Mouse (Mus musculus) embryo, embryonic 11.5 days (tissue): ENCODE measurements around the gene Gm3417.
"Not testable (repeated sequence)": the region's sequence is repeated elsewhere in the genome, so short reads cannot be mapped to it uniquely, and the experiment has no call there.

Experiments
- DNase-seq: peaks from one replicate; pipeline ENCODE4 v3.0.0-alpha.2; 2012; ENCODE audit warnings: low read depth, low spot score

Gm3417 gene

DNA sequence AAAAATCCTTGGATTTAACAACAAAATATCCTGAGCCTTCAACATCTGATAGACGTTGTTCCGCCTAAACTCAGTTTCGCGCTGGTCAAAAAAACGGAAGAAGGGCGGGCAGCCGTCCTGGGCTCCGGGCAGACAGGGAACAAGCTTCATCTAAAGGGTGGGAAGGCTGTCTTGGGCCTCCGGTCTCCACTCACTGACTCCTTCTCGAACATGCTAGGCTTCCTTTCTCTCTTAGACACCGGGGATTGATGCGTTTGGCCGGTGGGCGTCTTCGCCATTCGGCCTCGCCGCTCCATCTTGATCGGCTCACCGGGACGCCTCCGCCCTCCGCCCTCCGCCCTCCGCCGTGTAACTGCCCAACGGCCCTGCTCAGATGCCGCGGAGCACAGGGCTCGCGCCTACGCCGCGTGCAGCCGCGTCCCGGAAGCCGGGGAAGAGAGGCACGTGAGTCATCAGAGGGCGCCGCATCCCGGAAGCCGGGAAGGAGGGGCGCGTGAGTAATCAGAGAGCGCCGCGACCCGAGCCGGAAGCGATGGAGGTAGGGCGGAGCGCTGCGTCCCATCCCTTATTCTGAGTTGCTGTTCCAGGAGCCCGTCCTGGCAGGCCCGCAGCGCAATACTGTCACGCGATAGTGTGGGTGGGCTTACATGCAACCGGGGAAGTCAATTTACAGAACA lies at the start of gene Gm3417, which contains the start of gene 9030025P20Rik:
Gene Gm3417, minus strand, starts transcription at position 429 of the 677 bp plus-strand sequence.
Gene 9030025P20Rik, plus strand, starts transcription at position 107 of the 677 bp plus-strand sequence.
- DNase-seq: not testable (repeated sequence)

DNA sequence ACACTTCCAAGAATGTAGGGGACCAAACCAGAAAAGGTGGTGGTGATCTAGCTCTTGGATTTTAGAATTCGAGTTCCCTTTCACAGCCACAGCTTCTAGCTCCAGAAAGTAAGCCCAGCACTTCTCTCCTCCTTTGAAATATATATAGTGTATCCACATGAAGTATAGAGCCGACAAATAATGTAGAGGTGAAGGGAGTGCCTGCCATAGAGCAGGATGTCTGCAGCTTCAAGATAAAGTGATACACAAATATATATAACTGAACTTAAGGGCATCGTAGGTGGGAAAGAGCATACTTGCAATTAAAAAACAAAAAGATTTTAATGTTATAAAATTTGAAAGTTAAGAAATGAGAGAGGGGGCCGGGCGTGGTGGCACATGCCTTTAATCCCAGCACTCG lies 46.9 kb upstream of the Gm3417 start:
- not testable (repeated sequence) for DNase-seq

DNA sequence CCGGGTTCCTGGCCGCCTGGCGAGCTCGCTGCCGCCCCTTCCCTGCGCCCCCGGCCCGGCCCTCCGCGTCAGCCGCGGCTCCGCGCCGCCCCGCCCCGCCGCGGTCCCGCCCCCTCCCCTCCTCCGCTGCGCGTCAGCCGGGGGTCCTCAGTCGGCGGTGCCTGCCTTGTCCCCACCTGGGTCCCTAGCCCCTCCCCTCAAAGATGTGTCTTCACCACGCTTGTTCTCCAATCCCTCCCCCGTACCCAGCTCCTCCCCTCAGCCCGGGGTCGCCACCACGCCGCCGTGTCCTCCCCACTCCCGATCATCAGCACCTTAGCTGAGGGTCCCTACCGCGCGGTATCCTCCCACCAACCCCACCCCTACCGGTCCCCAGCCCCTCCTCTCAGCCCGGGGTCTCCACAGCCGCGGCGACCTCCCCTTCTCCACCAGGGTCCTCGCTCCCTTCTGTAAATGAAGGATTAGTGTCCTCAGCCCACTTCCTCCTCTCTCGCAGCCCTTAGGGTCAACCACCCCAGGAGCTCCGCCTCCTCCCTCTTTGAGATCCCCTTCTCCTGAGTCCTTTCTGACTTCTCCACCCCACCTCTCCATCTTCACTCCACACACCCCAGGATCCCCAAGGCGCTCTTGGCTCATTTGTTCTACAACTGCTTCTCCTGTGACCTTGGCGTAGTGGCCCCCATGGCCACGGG lies 46.1 kb upstream of the Gm3417 start:
- not testable (repeated sequence) for DNase-seq

DNA sequence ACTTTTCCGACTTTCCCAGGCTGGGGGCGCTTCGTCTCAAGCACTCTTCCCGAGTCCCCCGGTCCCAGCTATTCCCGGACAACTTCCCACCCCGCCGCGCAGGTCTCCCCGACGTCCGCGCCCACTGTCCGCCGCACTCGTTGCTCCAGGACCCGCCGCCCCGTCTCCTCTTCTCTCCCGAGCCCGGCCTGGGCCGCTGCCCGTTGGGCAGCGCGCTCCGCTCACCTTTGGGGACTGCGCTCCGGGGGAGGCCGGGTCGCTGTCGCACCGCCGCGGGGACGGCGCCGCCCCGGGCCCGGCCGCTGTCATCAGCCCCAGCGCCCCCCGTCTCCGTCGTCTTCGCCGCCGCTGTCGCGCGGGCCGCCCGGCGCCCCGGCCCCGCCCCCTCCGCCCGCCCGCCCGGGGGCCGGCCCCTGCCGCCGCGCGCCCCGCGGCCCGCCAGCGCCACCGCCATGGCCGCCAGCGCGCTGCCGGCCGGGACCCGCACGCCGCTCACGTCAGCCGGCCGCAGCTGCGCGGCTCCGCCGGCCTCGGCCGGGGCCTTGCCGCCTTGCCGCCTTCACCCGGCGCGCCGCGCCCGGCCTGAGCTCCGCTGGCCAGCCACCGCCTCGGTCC lies 45.4 kb upstream of the Gm3417 start:
- not testable (repeated sequence) for DNase-seq

DNA sequence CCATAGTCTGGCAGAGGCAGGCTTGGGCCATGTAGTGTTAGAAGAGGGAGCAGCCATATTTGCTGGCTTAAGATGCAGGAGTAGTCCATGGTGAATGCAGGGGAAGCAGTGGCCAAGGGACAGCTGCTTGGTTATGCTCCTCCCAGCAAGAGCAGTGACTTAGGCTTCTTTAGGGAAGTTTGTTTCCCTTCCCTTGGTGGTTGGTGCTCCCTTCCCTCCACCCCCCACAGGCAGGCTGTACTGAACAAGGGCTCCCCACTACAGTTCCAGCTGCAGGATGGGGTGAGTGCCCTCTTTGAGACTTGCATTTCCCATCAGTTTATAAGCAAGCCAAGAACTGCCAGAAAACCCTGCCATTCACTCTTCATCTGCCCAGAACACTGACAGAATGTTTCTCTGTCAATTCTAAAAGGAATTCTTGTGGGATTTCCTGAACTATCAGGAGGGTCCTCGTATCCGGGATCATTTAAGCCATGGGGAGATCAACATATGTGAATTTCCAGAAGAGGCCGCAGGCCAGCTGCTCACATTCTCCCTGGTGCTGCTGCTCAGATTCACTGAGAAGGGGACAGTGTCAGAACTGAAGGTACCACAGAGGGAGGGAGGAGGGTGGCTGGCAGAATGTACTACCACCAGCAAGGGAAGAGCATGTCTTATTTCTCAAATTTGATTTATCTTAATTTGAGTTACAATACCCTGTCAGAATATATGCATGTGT lies 43.1 kb upstream of the Gm3417 start:
- not testable (repeated sequence) for DNase-seq

DNA sequence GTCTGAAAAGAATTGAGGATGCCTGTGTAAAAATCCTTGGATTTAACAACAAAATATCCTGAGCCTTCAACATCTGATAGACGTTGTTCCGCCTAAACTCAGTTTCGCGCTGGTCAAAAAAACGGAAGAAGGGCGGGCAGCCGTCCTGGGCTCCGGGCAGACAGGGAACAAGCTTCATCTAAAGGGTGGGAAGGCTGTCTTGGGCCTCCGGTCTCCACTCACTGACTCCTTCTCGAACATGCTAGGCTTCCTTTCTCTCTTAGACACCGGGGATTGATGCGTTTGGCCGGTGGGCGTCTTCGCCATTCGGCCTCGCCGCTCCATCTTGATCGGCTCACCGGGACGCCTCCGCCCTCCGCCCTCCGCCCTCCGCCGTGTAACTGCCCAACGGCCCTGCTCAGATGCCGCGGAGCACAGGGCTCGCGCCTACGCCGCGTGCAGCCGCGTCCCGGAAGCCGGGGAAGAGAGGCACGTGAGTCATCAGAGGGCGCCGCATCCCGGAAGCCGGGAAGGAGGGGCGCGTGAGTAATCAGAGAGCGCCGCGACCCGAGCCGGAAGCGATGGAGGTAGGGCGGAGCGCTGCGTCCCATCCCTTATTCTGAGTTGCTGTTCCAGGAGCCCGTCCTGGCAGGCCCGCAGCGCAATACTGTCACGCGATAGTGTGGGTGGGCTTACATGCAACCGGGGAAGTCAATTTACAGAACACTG lies 31.3 kb upstream of the Gm3417 start, which contains the start of gene Gm3435:
Gene Gm3435, plus strand, starts transcription at position 471 of the 708 bp plus-strand sequence.
- DNase-seq: not testable (repeated sequence)

DNA sequence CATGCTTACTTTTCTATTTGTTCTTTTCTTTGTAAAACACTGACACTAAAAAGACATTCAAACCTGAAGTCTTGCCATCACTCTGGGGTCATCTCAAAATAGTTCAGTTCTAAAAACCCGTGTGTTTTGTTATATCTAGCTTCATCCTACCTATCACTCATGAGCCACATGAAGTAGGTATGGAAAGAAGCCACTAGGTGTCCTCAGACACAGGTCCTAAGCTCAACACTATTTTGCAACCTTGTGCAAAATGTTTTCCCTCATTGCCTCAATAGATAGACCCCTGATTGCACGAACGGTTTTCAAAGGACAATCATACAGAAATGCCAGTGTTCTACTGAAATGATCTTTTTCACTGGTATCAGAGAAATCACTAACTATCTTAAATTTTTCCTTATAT lies 30.5 kb upstream of the Gm3417 start:
- DNase-seq: not testable (repeated sequence)

DNA sequence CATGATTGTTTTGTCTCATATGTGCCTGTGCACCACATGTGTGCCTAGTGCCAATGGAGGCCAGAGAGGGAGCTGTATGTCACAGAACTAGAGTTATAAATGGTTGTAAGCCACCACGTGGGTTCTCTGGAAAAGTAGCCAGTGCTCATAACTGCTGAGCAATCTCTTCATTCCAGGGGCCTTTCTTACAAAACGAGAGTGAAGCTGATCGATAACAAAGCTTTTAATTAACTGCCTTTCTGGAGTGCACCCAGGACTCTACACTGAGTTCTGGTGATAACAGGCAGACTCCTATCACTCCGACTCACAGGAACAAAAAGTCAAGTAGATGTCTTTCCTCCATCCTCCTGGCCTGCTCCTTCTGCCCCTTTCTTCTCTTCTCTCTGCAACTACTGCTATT lies 21.5 kb upstream of the Gm3417 start:
- DNase-seq: not testable (repeated sequence)

DNA sequence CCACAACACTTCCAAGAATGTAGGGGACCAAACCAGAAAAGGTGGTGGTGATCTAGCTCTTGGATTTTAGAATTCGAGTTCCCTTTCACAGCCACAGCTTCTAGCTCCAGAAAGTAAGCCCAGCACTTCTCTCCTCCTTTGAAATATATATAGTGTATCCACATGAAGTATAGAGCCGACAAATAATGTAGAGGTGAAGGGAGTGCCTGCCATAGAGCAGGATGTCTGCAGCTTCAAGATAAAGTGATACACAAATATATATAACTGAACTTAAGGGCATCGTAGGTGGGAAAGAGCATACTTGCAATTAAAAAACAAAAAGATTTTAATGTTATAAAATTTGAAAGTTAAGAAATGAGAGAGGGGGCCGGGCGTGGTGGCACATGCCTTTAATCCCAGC lies 15.6 kb upstream of the Gm3417 start:
- DNase-seq: not testable (repeated sequence)

DNA sequence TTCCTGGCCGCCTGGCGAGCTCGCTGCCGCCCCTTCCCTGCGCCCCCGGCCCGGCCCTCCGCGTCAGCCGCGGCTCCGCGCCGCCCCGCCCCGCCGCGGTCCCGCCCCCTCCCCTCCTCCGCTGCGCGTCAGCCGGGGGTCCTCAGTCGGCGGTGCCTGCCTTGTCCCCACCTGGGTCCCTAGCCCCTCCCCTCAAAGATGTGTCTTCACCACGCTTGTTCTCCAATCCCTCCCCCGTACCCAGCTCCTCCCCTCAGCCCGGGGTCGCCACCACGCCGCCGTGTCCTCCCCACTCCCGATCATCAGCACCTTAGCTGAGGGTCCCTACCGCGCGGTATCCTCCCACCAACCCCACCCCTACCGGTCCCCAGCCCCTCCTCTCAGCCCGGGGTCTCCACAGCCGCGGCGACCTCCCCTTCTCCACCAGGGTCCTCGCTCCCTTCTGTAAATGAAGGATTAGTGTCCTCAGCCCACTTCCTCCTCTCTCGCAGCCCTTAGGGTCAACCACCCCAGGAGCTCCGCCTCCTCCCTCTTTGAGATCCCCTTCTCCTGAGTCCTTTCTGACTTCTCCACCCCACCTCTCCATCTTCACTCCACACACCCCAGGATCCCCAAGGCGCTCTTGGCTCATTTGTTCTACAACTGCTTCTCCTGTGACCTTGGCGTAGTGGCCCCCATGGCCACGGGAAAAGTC lies 14.7 kb upstream of the Gm3417 start:
- not testable (repeated sequence) for DNase-seq

DNA sequence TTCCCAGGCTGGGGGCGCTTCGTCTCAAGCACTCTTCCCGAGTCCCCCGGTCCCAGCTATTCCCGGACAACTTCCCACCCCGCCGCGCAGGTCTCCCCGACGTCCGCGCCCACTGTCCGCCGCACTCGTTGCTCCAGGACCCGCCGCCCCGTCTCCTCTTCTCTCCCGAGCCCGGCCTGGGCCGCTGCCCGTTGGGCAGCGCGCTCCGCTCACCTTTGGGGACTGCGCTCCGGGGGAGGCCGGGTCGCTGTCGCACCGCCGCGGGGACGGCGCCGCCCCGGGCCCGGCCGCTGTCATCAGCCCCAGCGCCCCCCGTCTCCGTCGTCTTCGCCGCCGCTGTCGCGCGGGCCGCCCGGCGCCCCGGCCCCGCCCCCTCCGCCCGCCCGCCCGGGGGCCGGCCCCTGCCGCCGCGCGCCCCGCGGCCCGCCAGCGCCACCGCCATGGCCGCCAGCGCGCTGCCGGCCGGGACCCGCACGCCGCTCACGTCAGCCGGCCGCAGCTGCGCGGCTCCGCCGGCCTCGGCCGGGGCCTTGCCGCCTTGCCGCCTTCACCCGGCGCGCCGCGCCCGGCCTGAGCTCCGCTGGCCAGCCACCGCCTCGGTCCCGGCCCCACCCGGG lies 14.0 kb upstream of the Gm3417 start:
- not testable (repeated sequence) for DNase-seq

DNA sequence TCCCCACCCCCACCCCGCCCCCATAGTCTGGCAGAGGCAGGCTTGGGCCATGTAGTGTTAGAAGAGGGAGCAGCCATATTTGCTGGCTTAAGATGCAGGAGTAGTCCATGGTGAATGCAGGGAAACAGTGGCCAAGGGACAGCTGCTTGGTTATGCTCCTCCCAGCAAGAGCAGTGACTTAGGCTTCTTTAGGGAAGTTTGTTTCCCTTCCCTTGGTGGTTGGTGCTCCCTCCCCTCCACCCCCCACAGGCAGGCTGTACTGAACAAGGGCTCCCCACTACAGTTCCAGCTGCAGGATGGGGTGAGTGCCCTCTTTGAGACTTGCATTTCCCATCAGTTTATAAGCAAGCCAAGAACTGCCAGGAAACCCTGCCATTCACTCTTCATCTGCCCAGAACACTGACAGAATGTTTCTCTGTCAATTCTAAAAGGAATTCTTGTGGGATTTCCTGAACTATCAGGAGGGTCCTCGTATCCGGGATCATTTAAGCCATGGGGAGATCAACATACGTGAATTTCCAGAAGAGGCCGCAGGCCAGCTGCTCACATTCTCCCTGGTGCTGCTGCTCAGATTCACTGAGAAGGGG lies 11.6 kb upstream of the Gm3417 start:
- DNase-seq: not testable (repeated sequence)

DNA sequence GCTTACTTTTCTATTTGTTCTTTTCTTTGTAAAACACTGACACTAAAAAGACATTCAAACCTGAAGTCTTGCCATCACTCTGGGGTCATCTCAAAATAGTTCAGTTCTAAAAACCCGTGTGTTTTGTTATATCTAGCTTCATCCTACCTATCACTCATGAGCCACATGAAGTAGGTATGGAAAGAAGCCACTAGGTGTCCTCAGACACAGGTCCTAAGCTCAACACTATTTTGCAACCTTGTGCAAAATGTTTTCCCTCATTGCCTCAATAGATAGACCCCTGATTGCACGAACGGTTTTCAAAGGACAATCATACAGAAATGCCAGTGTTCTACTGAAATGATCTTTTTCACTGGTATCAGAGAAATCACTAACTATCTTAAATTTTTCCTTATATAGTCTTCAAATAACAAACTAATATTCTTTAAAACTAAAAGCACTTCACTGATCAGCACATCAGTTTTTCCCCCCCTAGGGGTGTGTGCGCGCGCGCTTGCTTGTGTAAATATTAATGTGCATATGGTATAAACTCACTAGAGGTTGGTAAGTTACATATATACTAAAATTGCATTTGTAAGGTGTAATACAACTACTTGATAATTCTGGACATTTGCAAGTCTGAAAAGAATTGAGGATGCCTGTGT lies 750 bp downstream of the Gm3417 start:
- DNase-seq: not testable (repeated sequence)

DNA sequence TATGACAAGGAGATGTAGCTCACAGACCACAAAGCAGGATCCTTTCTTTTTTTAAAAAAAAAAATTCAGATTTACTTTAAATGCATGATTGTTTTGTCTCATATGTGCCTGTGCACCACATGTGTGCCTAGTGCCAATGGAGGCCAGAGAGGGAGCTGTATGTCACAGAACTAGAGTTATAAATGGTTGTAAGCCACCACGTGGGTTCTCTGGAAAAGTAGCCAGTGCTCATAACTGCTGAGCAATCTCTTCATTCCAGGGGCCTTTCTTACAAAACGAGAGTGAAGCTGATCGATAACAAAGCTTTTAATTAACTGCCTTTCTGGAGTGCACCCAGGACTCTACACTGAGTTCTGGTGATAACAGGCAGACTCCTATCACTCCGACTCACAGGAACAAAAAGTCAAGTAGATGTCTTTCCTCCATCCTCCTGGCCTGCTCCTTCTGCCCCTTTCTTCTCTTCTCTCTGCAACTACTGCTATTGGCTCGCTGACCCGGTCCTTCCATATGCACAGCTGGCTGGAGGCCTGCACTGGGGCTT lies 10.1 kb downstream of the Gm3417 start:
- DNase-seq: not testable (repeated sequence)

DNA sequence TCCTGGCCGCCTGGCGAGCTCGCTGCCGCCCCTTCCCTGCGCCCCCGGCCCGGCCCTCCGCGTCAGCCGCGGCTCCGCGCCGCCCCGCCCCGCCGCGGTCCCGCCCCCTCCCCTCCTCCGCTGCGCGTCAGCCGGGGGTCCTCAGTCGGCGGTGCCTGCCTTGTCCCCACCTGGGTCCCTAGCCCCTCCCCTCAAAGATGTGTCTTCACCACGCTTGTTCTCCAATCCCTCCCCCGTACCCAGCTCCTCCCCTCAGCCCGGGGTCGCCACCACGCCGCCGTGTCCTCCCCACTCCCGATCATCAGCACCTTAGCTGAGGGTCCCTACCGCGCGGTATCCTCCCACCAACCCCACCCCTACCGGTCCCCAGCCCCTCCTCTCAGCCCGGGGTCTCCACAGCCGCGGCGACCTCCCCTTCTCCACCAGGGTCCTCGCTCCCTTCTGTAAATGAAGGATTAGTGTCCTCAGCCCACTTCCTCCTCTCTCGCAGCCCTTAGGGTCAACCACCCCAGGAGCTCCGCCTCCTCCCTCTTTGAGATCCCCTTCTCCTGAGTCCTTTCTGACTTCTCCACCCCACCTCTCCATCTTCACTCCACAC lies 16.9 kb downstream of the Gm3417 start:
- not testable (repeated sequence) for DNase-seq

DNA sequence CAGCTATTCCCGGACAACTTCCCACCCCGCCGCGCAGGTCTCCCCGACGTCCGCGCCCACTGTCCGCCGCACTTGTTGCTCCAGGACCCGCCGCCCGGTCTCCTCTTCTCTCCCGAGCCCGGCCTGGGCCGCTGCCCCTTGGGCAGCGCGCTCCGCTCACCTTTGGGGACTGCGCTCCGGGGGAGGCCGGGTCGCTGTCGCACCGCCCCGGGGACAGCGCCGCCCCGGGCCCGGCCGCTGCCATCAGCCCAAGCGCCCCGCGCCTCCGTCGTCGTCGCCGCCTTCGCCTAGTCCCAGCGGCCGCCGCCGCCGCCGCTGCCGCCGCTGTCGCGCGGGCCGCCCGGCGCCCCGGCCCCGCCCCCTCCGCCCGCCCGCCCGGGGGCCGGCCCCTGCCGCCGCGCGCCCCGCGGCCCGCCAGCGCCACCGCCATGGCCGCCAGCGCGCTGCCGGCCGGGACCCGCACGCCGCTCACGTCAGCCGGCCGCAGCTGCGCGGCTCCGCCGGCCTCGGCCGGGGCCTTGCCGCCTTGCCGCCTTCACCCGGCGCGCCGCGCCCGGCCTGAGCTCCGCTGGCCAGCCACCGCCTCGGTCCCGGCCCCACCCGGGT lies 17.5 kb downstream of the Gm3417 start, which contains the start of gene Phf10:
Gene Phf10, minus strand, starts transcription at position 323 of the 606 bp plus-strand sequence.
- DNase-seq: not testable (repeated sequence)

DNA sequence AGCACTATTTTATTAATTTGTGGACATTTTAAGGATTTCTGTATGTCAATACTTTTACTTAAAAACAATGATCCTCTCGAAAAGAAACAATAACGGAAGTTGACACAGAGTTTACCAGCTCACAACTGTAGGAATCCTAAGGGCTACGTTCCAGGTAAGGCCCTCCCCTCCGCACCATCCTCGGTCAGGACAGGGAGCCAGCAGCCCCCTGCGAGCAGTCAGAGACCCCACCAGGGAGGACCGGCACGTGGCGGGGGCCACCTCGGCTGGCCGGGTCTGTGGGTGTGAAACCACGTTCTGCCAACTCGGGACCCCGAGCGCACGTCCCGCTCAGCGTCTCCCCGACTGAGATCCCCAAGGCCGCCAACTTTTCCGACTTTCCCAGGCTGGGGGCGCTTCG lies 18.1 kb downstream of the Gm3417 start:
- DNase-seq: no peak

DNA sequence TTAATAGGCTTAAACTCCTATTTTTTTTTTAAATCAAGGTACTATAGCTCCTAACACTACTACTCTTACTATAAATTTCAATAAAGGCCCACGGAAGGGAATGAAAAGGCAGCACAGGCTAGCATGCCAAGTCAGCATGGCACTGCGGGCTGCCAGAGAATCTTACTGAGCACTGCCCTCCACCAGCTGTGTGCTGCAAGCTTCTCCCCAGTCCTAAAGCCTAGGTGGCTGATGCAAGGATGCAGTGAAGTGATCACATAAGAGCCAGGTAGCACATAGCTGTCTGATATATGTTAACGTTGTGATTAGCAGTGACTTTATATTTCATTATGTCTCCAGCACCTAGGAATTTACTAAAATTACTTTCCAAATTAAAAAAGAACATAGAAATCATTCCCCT lies 18.6 kb downstream of the Gm3417 start:
- DNase-seq: no peak
